Mouse (Mus musculus) forebrain, embryonic 11.5 days (tissue): ENCODE measurements around the gene Frmd8. TPM values are rescaled to one million over a fixed set of nuclear protein-coding genes. Genes with fewer than 3 reads are reported as not detected.
"Not testable (repeated sequence)": the region's sequence is repeated elsewhere in the genome, so short reads cannot be mapped to it uniquely, and the experiment has no call there.

Experiments
- ATAC-seq: fragments of 200-750 bp; cut with Nextera tagmentation; replicated peaks from 2 replicates; pipeline ENCODE4 v1.8.0; 2017; ENCODE audit warnings: moderate TSS enrichment; ENCODE audit not compliant: low FRiP score
- DNase-seq: peaks from one replicate; pipeline ENCODE4 v3.0.0-alpha.2; 2017; ENCODE audit warnings: low spot score
- H3K27ac ChIP-seq: fragments of 300-500 bp; sonication (generic); 2 replicates; pipeline ENCODE4 v1.5.1; 2014; ENCODE audit warnings: low read depth, low read length
- H3K27me3 ChIP-seq: fragments of 300-500 bp; sonication (generic); 2 replicates; pipeline ENCODE4 v1.6.1; 2014; ENCODE audit warnings: mild to moderate bottlenecking, low read length, mixed read lengths; ENCODE audit not compliant: control insufficient read depth, insufficient read depth
- H3K36me3 ChIP-seq: fragments of 300-500 bp; sonication (generic); 2 replicates; pipeline ENCODE4 v1.6.1; 2014; ENCODE audit warnings: mild to moderate bottlenecking, low read length, moderate library complexity, mixed read lengths; ENCODE audit not compliant: control insufficient read depth, insufficient read depth
- H3K4me1 ChIP-seq: fragments of 300-500 bp; sonication (generic); replicated peaks from 2 replicates; pipeline ENCODE4 v1.6.1; 2014; ENCODE audit warnings: low read length, mixed read lengths; ENCODE audit not compliant: control insufficient read depth, insufficient read depth
- H3K4me2 ChIP-seq: fragments of 300-500 bp; sonication (generic); 2 replicates; pipeline ENCODE4 v1.6.1; 2014; ENCODE audit warnings: low read depth, mild to moderate bottlenecking, low read length, moderate library complexity, mixed read lengths; ENCODE audit not compliant: severe bottlenecking
- H3K4me3 ChIP-seq: fragments of 300-500 bp; sonication (generic); 2 replicates; pipeline ENCODE4 v1.5.1; 2014; ENCODE audit warnings: low read depth, low read length
- H3K9ac ChIP-seq: fragments of 300-500 bp; sonication (generic); 2 replicates; pipeline ENCODE4 v1.6.1; 2014; ENCODE audit warnings: low read length
- H3K9me3 ChIP-seq: fragments of 300-500 bp; sonication (generic); 2 replicates; pipeline ENCODE4 v1.6.1; 2016; ENCODE audit warnings: low read length, mixed read lengths; ENCODE audit not compliant: control insufficient read depth
- WGBS: fragments of 180-500 bp; shearing (Covaris S2); extraction: QIAGEN DNeasy Blood & Tissue Kit; methylation state at CpG from one replicate; pipeline ENCODE4 v1.1.7; 2014; 5-methylcytosine and 5-hydroxymethylcytosine counted together
- polyA plus RNA-seq: library from polyadenylated mRNA; unstranded; fragments of >200 nt; fragmentation: Nextera tagmentation; extraction: Ambion mirVana; gene quantifications from 2 replicates; pipeline ENCODE4 v1.2.1, GENCODE M21; 2014

Gene Frmd8
- polyA plus RNA-seq, 1 experiment from 2014 or later: 24.5 TPM

GRCm38 (mm10) chr19:5892262-5892661 is 17.2 kb upstream of the Frmd8 start:
- ATAC-seq: no peak
- H3K27ac ChIP-seq: no peak overlapping the region

GRCm38 (mm10) chr19:5891521-5892258 is 16.6 kb upstream of the Frmd8 start:
- Histone ChIP-seq H3K27ac (no peak overlapping the region), H3K27me3 (no peaks in the 10 kb centered on the region), H3K9ac (no peak overlapping the region), H3K4me2 (no peak overlapping the region), H3K4me1 (peaks cover 8% of the 10 kb centered on the region; the same call in 1 of the 2 replicates), H3K4me3 (no peak overlapping the region), H3K36me3 (peaks cover 6% of the 10 kb centered on the region; the same call in 1 of the 2 replicates), H3K9me3 (no peaks in the 10 kb centered on the region)
- 93% methylated on average over 12 of the region's 12 CpGs for WGBS
- ATAC-seq: no peak
- DNase-seq: no peak

More at GRCm38 (mm10) chr19:5892262-5892661, 17.2 kb upstream of the Frmd8 start:
- Histone ChIP-seq H3K9ac (no peak overlapping the region), H3K4me1 (peaks cover 8% of the 10 kb centered on the region; the same call in 1 of the 2 replicates), H3K9me3 (no peaks in the 10 kb centered on the region), H3K36me3 (peaks cover 8% of the 10 kb centered on the region; the same call in 1 of the 2 replicates), H3K4me3 (no peak overlapping the region), H3K4me2 (no peak overlapping the region), H3K27me3 (no peaks in the 10 kb centered on the region)
- DNase-seq: no peak
- WGBS: 96% methylated on average over 7 of the region's 7 CpGs

GRCm38 (mm10) chr19:5889211-5889610 is 14.1 kb upstream of the Frmd8 start:
- Histone ChIP-seq H3K27ac (no peak overlapping the region), H3K4me2 (no peak overlapping the region), H3K9me3 (no peaks in the 10 kb centered on the region), H3K36me3 (no peaks in the 10 kb centered on the region; the same call in 1 of the 2 replicates), H3K4me1 (peaks cover 8% of the 10 kb centered on the region; the same call in 1 of the 2 replicates), H3K4me3 (no peak overlapping the region), H3K9ac (no peak overlapping the region), H3K27me3 (no peaks in the 10 kb centered on the region)
- no peak for ATAC-seq
- no peak for DNase-seq
- 84% methylated on average over 4 of the region's 4 CpGs for WGBS

- H3K9me3 ChIP-seq: no peaks in the 10 kb centered on the region
- H3K27me3 ChIP-seq: no peaks in the 10 kb centered on the region
- ATAC-seq: no peak
- no peaks in the 10 kb centered on the region; the same call in 1 of the 2 replicates for H3K36me3 ChIP-seq
- H3K4me1 ChIP-seq: no peaks in the 10 kb centered on the region
- no peak overlapping the region for H3K27ac ChIP-seq
- H3K9ac ChIP-seq: no peak overlapping the region
- H3K4me3 ChIP-seq: no peak overlapping the region
- 71% methylated on average over 3 of the region's 3 CpGs for WGBS
- DNase-seq: no peak
- no peak overlapping the region for H3K4me2 ChIP-seq
Observed at GRCm38 (mm10) chr19:5887234-5887815, 12.3 kb upstream of the Frmd8 start.

DNA sequence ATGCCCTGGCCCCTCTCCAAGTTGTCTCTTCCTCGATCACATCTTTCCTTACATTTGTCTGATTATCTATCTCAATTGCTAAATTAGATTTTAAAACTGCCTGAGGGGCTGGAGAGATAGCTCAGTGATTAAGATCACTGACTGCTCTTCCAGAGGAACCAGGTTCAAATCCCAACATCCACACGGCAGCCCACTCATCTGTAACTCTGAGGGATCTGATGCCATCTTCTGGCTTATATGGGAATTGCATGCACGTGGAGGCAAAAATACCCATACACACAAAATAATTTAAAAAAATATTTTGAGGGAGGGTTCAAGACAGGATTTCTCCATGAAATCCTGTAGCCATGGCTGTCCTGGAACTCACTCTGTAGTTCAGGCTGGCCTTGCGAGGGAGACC is 10.8 kb upstream of the Frmd8 start:
- DNase-seq (no peak), ATAC-seq (no peak)
- H3K4me2 ChIP-seq: no peak overlapping the region
- H3K36me3 ChIP-seq: no peaks in the 10 kb centered on the region
- H3K4me3 ChIP-seq: no peak overlapping the region
- H3K27ac ChIP-seq: no peak overlapping the region
- no peak overlapping the region for H3K9ac ChIP-seq
- WGBS: 64% methylated on average over 4 of the region's 4 CpGs
- no peaks in the 10 kb centered on the region for H3K9me3 ChIP-seq
- no peaks in the 10 kb centered on the region for H3K4me1 ChIP-seq
- H3K27me3 ChIP-seq: no peaks in the 10 kb centered on the region

- H3K27ac ChIP-seq: no peak overlapping the region
Observed at GRCm38 (mm10) chr19:5883935-5884334, 8.9 kb upstream of the Frmd8 start.

DNA sequence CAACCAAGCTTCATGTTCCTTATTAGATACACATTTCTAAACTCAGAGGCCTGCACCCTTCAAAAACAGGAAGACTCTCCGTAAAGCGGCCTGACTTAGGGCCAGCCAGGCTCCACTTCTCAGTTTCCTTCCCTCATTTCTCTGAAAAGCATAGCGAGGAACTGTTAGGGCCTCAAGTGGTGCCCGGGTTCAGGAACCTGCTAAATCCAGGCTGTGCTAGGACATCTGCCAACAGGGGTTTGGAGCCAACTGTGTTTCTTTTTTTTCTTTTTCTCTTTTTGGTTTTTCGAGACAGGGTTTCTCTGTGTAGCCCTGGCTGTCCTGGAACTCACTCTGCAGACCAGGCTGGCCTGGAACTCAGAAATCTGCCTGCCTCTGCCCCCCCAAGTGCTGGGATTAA is 7.0 kb upstream of the Frmd8 start:
- WGBS: 93% methylated on average over 5 of the region's 5 CpGs
- H3K27ac ChIP-seq, H3K36me3 ChIP-seq, DNase-seq, H3K27me3 ChIP-seq, H3K9ac ChIP-seq, H3K9me3 ChIP-seq, ATAC-seq, H3K4me3 ChIP-seq, H3K4me2 ChIP-seq, H3K4me1 ChIP-seq: not testable (repeated sequence)

More at GRCm38 (mm10) chr19:5883935-5884334, 8.9 kb upstream of the Frmd8 start:
- no peak overlapping the region for H3K9ac ChIP-seq
- H3K27me3 ChIP-seq: no peaks in the 10 kb centered on the region
- WGBS: 71% methylated on average over 1 of the region's 1 CpGs
- no peak overlapping the region for H3K4me2 ChIP-seq
- ATAC-seq (no peak), DNase-seq (no peak)
- no peaks in the 10 kb centered on the region for H3K9me3 ChIP-seq
- no peaks in the 10 kb centered on the region for H3K4me1 ChIP-seq
- no peaks in the 10 kb centered on the region for H3K36me3 ChIP-seq
- no peak overlapping the region for H3K4me3 ChIP-seq

GRCm38 (mm10) chr19:5881155-5881554 is 6.1 kb upstream of the Frmd8 start:
- Histone ChIP-seq H3K9me3 (no peaks in the 10 kb centered on the region), H3K27ac (no peak overlapping the region), H3K4me3 (no peak overlapping the region), H3K27me3 (no peaks in the 10 kb centered on the region), H3K4me2 (no peak overlapping the region), H3K4me1 (no peaks in the 10 kb centered on the region), H3K36me3 (no peaks in the 10 kb centered on the region), H3K9ac (no peak overlapping the region)
- 92% methylated on average over 6 of the region's 6 CpGs for WGBS
- ATAC-seq: no peak
- DNase-seq: no peak
